ENCODE assay signal across 8 mouse cellular contexts in the genomic region with DNA sequence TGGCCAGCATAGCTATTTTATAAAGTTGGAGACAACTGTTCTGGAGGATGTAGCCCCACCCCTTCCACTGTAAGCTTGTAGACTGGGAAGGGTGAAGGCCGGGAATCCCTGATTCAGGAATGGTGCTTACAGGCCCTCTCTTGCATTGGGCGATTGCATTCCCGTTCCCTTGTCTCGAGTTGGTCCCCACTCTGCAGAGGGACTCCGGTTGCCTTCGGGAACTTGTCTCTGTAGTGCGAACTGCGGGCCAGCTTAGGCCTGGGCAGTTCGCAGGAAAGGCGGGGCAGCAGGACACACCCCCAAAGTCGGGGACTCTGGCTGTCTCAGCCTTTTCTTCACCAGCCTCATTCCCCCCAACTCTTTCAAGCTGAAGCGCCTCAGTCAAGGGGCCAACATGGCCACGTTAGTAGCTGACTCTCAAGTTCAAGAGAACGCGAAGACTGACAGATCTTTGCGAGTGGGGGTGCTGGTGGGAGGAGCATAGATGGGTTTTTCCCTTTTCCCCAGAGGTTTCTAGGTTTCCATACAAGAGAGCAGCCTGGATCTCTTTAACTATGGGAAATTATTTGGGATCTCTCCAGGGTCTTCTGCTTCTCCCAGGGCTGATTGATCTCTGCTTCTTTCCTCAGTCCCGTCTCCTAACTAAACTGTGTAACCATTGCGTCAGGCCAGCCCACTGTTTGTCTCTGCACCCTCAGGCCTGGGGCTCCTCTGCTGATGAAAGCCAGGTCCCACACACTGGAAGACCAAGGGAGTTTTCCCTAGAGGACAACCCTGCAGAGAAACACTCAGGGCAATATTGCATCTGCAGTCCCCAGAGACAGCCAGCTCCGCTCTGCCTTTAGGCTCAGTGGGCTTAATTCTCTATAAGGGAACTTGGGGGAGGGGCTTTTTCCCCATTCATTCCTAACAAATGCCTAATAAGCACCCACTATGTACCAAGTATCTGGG. TPM values are rescaled to one million over a fixed set of nuclear protein-coding genes. Genes with fewer than 3 reads are reported as not detected.
DNase-seq lines count a peak whose midpoint lies in the region; ATAC-seq and TF ChIP-seq lines count a peak whose summit lies in the region.

No protein-coding gene starts in this region.

- H3K27me3 ChIP-seq in embryonic facial prominence, embryonic 11.5 days (ENCODE audit: control insufficient read depth, insufficient read depth, low read length), result no peaks in the 10 kb centered on the region
- no peaks in the 10 kb centered on the region for H3K27me3 ChIP-seq in heart, postnatal 0 days (ENCODE audit: control insufficient read depth, insufficient read depth, low read length)
- no peaks in the 10 kb centered on the region for H3K27me3 ChIP-seq in limb, embryonic 10.5 days (ENCODE audit: low read depth, poor library complexity, severe bottlenecking)
- no peaks in the 10 kb centered on the region for H3K27me3 ChIP-seq in stomach, embryonic 15.5 days (replicated peaks)

- no peaks in the 10 kb centered on the region for H3K9me3 ChIP-seq in embryonic facial prominence, embryonic 11.5 days (replicated peaks; ENCODE audit: control insufficient read depth, low read length)
- no peaks in the 10 kb centered on the region for H3K9me3 ChIP-seq in heart, postnatal 0 days (replicated peaks; ENCODE audit: control insufficient read depth, low read length)
- H3K9me3 ChIP-seq in limb, embryonic 10.5 days (replicated peaks), result no peaks in the 10 kb centered on the region
- no peaks in the 10 kb centered on the region for H3K9me3 ChIP-seq in stomach, embryonic 15.5 days

- WGBS in embryonic facial prominence, embryonic 11.5 days, result 5% methylated on average over 19 of the region's 19 CpGs
- 0% methylated on average over 19 of the region's 19 CpGs for WGBS in heart, postnatal 0 days
- WGBS in limb, embryonic 10.5 days, result 5% methylated on average over 19 of the region's 19 CpGs
- WGBS in stomach, embryonic 15.5 days, result 2% methylated on average over 19 of the region's 19 CpGs

- peak; percentile 55 for ATAC-seq in embryonic facial prominence, embryonic 11.5 days (replicated peaks; ENCODE audit: insufficient number of reproducible peaks, low FRiP score, low TSS enrichment, low read depth)
- peak; percentile 4; the same call in 1 of the 2 replicates for ATAC-seq in heart, postnatal 0 days (ENCODE audit: insufficient read depth, low read depth)
- peak; percentile 5 for ATAC-seq in megakaryocyte-erythroid progenitor cell, adult 5-6 weeks (replicated peaks; ENCODE audit: low FRiP score, low TSS enrichment, poor library complexity, severe bottlenecking)
- peak; percentile 17 for ATAC-seq in stomach, embryonic 15.5 days (ENCODE audit: insufficient read depth, low FRiP score, low read depth)

- peaks cover 5% of the 10 kb centered on the region for H3K4me1 ChIP-seq in embryonic facial prominence, embryonic 11.5 days (ENCODE audit: control insufficient read depth, insufficient read depth, low read length)
- H3K4me1 ChIP-seq in heart, postnatal 0 days (ENCODE audit: control insufficient read depth, insufficient read depth), result peaks cover 39% of the 10 kb centered on the region
- H3K4me1 ChIP-seq in limb, embryonic 10.5 days, result peaks cover 53% of the 10 kb centered on the region
- H3K4me1 ChIP-seq in stomach, embryonic 15.5 days, result peaks cover 42% of the 10 kb centered on the region

- H3K4me2 ChIP-seq in embryonic facial prominence, embryonic 11.5 days (ENCODE audit: low read depth, low read length), result peak overlapping the region; percentile 72
- H3K4me2 ChIP-seq in heart, postnatal 0 days (ENCODE audit: low read depth, low read length), result peak overlapping the region; percentile 73
- H3K4me2 ChIP-seq in stomach, embryonic 15.5 days, result peak overlapping the region; percentile 86

- H3K36me3 ChIP-seq in embryonic facial prominence, embryonic 11.5 days (replicated peaks; ENCODE audit: control insufficient read depth, insufficient read depth, low read depth, low read length), result peaks cover 16% of the 10 kb centered on the region
- peaks cover 39% of the 10 kb centered on the region for H3K36me3 ChIP-seq in heart, postnatal 0 days (replicated peaks; ENCODE audit: control insufficient read depth, insufficient read depth, low read length)
- H3K36me3 ChIP-seq in limb, embryonic 10.5 days, result peaks cover 55% of the 10 kb centered on the region
- H3K36me3 ChIP-seq in stomach, embryonic 15.5 days, result peaks cover 24% of the 10 kb centered on the region

- peak overlapping the region; percentile 71 for H3K9ac ChIP-seq in embryonic facial prominence, embryonic 11.5 days (replicated peaks; ENCODE audit: low read length)
- H3K9ac ChIP-seq in heart, postnatal 0 days (replicated peaks; ENCODE audit: low read depth, low read length), result peak overlapping the region; percentile 74
- H3K9ac ChIP-seq in stomach, embryonic 15.5 days, result peak overlapping the region; percentile 47; the same call in 1 of the 2 replicates

- TF ChIP-seq CTCF in heart, postnatal 0 days (IDR thresholded peaks at IDR 0.05; ENCODE audit: low read depth), result no peak

- peak; percentile 76 for DNase-seq in CD4-positive helper T cell, adult 2 months (ENCODE audit: low read depth, low spot score)
- peak; percentile 94 for DNase-seq in MN1 (ENCODE audit: low spot score)
- peak; percentile 70 for DNase-seq in embryonic facial prominence, embryonic 11.5 days (ENCODE audit: low spot score)
- DNase-seq in heart, postnatal 0 days (ENCODE audit: low spot score), result peak; percentile 70
- peak; percentile 77 for DNase-seq in limb, embryonic 10.5 days (ENCODE audit: low spot score)
- no peak for DNase-seq in frontal cortex, postnatal 36 days (ENCODE audit: low spot score in 2 of 2)

- no peak for TF ChIP-seq EP300 in heart, postnatal 0 days (IDR thresholded peaks at IDR 0.05; ENCODE audit: low read depth)

- peak overlapping the region; percentile 82 for H3K27ac ChIP-seq in embryonic facial prominence, embryonic 11.5 days (replicated peaks; ENCODE audit: low read depth, low read length)
- H3K27ac ChIP-seq in heart, postnatal 0 days (ENCODE audit: low read depth), result peak overlapping the region; percentile 94
- peak overlapping the region; percentile 95 for H3K27ac ChIP-seq in limb, embryonic 10.5 days
- peak overlapping the region; percentile 94 for H3K27ac ChIP-seq in stomach, embryonic 15.5 days

- peak overlapping the region; percentile 55 for H3K4me3 ChIP-seq in embryonic facial prominence, embryonic 11.5 days (ENCODE audit: low read depth, low read length)
- peak overlapping the region; percentile 74 for H3K4me3 ChIP-seq in heart, postnatal 0 days (ENCODE audit: low read depth, low read length)
- peak overlapping the region; percentile 75 for H3K4me3 ChIP-seq in limb, embryonic 10.5 days
- H3K4me3 ChIP-seq in stomach, embryonic 15.5 days (replicated peaks), result peak overlapping the region; percentile 71

RNA-seq across cellular contexts. Expression of a gene that starts 2.4 kb away (rescaled TPM):
- 9.8 and 11.6 TPM in 2 replicates for polyA plus RNA-seq in embryonic facial prominence, embryonic 11.5 days (2014; fragmentation: Nextera tagmentation; extraction: Ambion mirVana)
- 8.3 and 8.7 TPM in 2 replicates for total RNA-seq in heart, postnatal 0 days (2014; rRNA removed; ENCODE audit: low replicate concordance)
- 6.5 and 6.9 TPM in 2 replicates for polyA plus RNA-seq in heart, postnatal 0 days (2015; fragmentation: Nextera tagmentation; extraction: Ambion mirVana)
- 16.7 and 18.8 TPM in 2 replicates for polyA plus RNA-seq in limb, embryonic 10.5 days (2016; fragmentation: Nextera tagmentation; extraction: Ambion mirVana)
- 42.8 and 72.8 TPM in 2 replicates for total RNA-seq in megakaryocyte-erythroid progenitor cell, adult 5-6 weeks (2014; fragmentation: Nextera tagmentation)
- 2.7 and 3.8 TPM in 2 replicates for total RNA-seq in megakaryocyte-erythroid progenitor cell, adult 5-6 weeks (2017)
- polyA plus RNA-seq in stomach, embryonic 15.5 days (2015; fragmentation: Nextera tagmentation; extraction: Ambion mirVana), result 18.6 and 19.4 TPM in 2 replicates

RNA-seq across cellular contexts. Expression of a gene that starts 20.4 kb away (rescaled TPM):
- polyA plus RNA-seq in embryonic facial prominence, embryonic 11.5 days (2014; fragmentation: Nextera tagmentation; extraction: Ambion mirVana), result 174 and 179 TPM in 2 replicates
- total RNA-seq in heart, postnatal 0 days (2014; rRNA removed; ENCODE audit: low replicate concordance), result 48.9 and 68.9 TPM in 2 replicates
- 62.4 and 64.6 TPM in 2 replicates for polyA plus RNA-seq in heart, postnatal 0 days (2015; fragmentation: Nextera tagmentation; extraction: Ambion mirVana)
- polyA plus RNA-seq in limb, embryonic 10.5 days (2016; fragmentation: Nextera tagmentation; extraction: Ambion mirVana), result 170 and 205 TPM in 2 replicates
- total RNA-seq in megakaryocyte-erythroid progenitor cell, adult 5-6 weeks (2014; fragmentation: Nextera tagmentation), result 135 and 140 TPM in 2 replicates
- 213 and 264 TPM in 2 replicates for total RNA-seq in megakaryocyte-erythroid progenitor cell, adult 5-6 weeks (2017)
- polyA plus RNA-seq in stomach, embryonic 15.5 days (2015; fragmentation: Nextera tagmentation; extraction: Ambion mirVana), result 109 and 110 TPM in 2 replicates

RNA-seq across cellular contexts. Expression of a gene that starts 25.0 kb away (rescaled TPM):
- 162 and 180 TPM in 2 replicates for polyA plus RNA-seq in embryonic facial prominence, embryonic 11.5 days (2014; fragmentation: Nextera tagmentation; extraction: Ambion mirVana)
- 175 and 197 TPM in 2 replicates for total RNA-seq in heart, postnatal 0 days (2014; rRNA removed; ENCODE audit: low replicate concordance)
- 149 and 154 TPM in 2 replicates for polyA plus RNA-seq in heart, postnatal 0 days (2015; fragmentation: Nextera tagmentation; extraction: Ambion mirVana)
- 185 and 194 TPM in 2 replicates for polyA plus RNA-seq in limb, embryonic 10.5 days (2016; fragmentation: Nextera tagmentation; extraction: Ambion mirVana)
- total RNA-seq in megakaryocyte-erythroid progenitor cell, adult 5-6 weeks (2014; fragmentation: Nextera tagmentation), result 100 and 123 TPM in 2 replicates
- total RNA-seq in megakaryocyte-erythroid progenitor cell, adult 5-6 weeks (2017), result 106 and 124 TPM in 2 replicates
- 161 and 169 TPM in 2 replicates for polyA plus RNA-seq in stomach, embryonic 15.5 days (2015; fragmentation: Nextera tagmentation; extraction: Ambion mirVana)

RNA-seq across cellular contexts. Expression of a gene that starts 28.1 kb away (rescaled TPM):
- polyA plus RNA-seq in embryonic facial prominence, embryonic 11.5 days (2014; fragmentation: Nextera tagmentation; extraction: Ambion mirVana), result 10.4 and 12.2 TPM in 2 replicates
- total RNA-seq in heart, postnatal 0 days (2014; rRNA removed; ENCODE audit: low replicate concordance), result 0.12 and 0.27 TPM in 2 replicates
- 0.11 and 0.23 TPM in 2 replicates for polyA plus RNA-seq in heart, postnatal 0 days (2015; fragmentation: Nextera tagmentation; extraction: Ambion mirVana)
- 1.4 and 2.2 TPM in 2 replicates for polyA plus RNA-seq in limb, embryonic 10.5 days (2016; fragmentation: Nextera tagmentation; extraction: Ambion mirVana)
- not detected in 2 replicates for total RNA-seq in megakaryocyte-erythroid progenitor cell, adult 5-6 weeks (2014; fragmentation: Nextera tagmentation)
- 0.14 and 0.23 TPM in 2 replicates for total RNA-seq in megakaryocyte-erythroid progenitor cell, adult 5-6 weeks (2017)
- 5.6 and 6.2 TPM in 2 replicates for polyA plus RNA-seq in stomach, embryonic 15.5 days (2015; fragmentation: Nextera tagmentation; extraction: Ambion mirVana)

RNA-seq across cellular contexts. Expression of a gene that starts 30.6 kb away (rescaled TPM):
- 1.8 and 2.7 TPM in 2 replicates for polyA plus RNA-seq in embryonic facial prominence, embryonic 11.5 days (2014; fragmentation: Nextera tagmentation; extraction: Ambion mirVana)
- 0.73 and 0.97 TPM in 2 replicates for total RNA-seq in heart, postnatal 0 days (2014; rRNA removed; ENCODE audit: low replicate concordance)
- 1.4 and 1.8 TPM in 2 replicates for polyA plus RNA-seq in heart, postnatal 0 days (2015; fragmentation: Nextera tagmentation; extraction: Ambion mirVana)
- polyA plus RNA-seq in limb, embryonic 10.5 days (2016; fragmentation: Nextera tagmentation; extraction: Ambion mirVana), result 5.5 and 5.9 TPM in 2 replicates
- total RNA-seq in megakaryocyte-erythroid progenitor cell, adult 5-6 weeks (2014; fragmentation: Nextera tagmentation), result 20.9 and 31.7 TPM in 2 replicates
- total RNA-seq in megakaryocyte-erythroid progenitor cell, adult 5-6 weeks (2017), result 10.5 and 10.8 TPM in 2 replicates
- polyA plus RNA-seq in stomach, embryonic 15.5 days (2015; fragmentation: Nextera tagmentation; extraction: Ambion mirVana), result 5.6 and 6.3 TPM in 2 replicates

Comparison
In these comparisons a context has a peak if more than half of its experiments do, and no peak if none do; other contexts are left out.
1. DNase-seq: peak in CD4-positive helper T cell, adult 2 months (single experiment), MN1 (single experiment), embryonic facial prominence, embryonic 11.5 days (single experiment), heart, postnatal 0 days (single experiment) and limb, embryonic 10.5 days (single experiment); none in frontal cortex, postnatal 36 days (0 of 2).
2. ATAC-seq: peak in every context shown above with its lines; median percentile 55 in embryonic facial prominence, embryonic 11.5 days; 17 in stomach, embryonic 15.5 days; 5 in megakaryocyte-erythroid progenitor cell, adult 5-6 weeks; 4 in heart, postnatal 0 days.
3. Peak in every context shown above with its lines, with median percentiles within 50 percentile points of each other: H3K27ac ChIP-seq, H3K4me2 ChIP-seq, H3K4me3 ChIP-seq and H3K9ac ChIP-seq.